Mouse (Mus musculus): ENCODE measurements at regions not wholly inside any gene's neighbourhood (a gene's known extent, or its start where the extent isn't known, plus 50 kb on each side); places are given as distances from the start of the nearest gene placed in this dataset.

- peak; percentile 69 for DNase-seq (ENCODE audit: low read depth)
Observed at GRCm38 (mm10) chr15:59786706-59787425, 229.5 kb downstream of the 4933412E24Rik start.

GRCm38 (mm10) chr15:59785981-59786380 lies 230.4 kb downstream of the 4933412E24Rik start:
- no peak for DNase-seq (ENCODE audit: low read depth)

- DNase-seq (ENCODE audit: low read depth) = no peak
Observed at GRCm38 (mm10) chr15:59784556-59784929, 231.9 kb downstream of the 4933412E24Rik start.

GRCm38 (mm10) chr15:59783782-59784555 lies 232.4 kb downstream of the 4933412E24Rik start:
- peak; percentile 66 for DNase-seq (ENCODE audit: low read depth)

GRCm38 (mm10) chr15:59783393-59783781 lies 233.0 kb downstream of the 4933412E24Rik start:
- DNase-seq (ENCODE audit: low read depth) = peak; percentile 25

GRCm38 (mm10) chr15:59780506-59780905 lies 235.9 kb downstream of the 4933412E24Rik start:
- no peak for DNase-seq (ENCODE audit: low read depth)

- peak; percentile 100 for DNase-seq (ENCODE audit: low read depth)
Observed at GRCm38 (mm10) chr15:59777307-59777871, 239.0 kb downstream of the 4933412E24Rik start.

- peak; percentile 22 for DNase-seq (ENCODE audit: low read depth)
Observed at GRCm38 (mm10) chr15:59775781-59776180, 240.6 kb downstream of the 4933412E24Rik start.

- DNase-seq (ENCODE audit: low read depth) = no peak
Observed at GRCm38 (mm10) chr15:59773983-59774382, 242.4 kb downstream of the 4933412E24Rik start.

GRCm38 (mm10) chr15:59772595-59772994 lies 243.8 kb downstream of the 4933412E24Rik start:
- no peak for DNase-seq (ENCODE audit: low read depth)

GRCm38 (mm10) chr15:59762061-59762460 lies 254.4 kb downstream of the 4933412E24Rik start:
- no peak for DNase-seq (ENCODE audit: low read depth)

- DNase-seq (ENCODE audit: low read depth) = peak; percentile 52
Observed at GRCm38 (mm10) chr15:59760490-59760889, 255.9 kb downstream of the 4933412E24Rik start.

GRCm38 (mm10) chr15:59759566-59759965 lies 256.8 kb downstream of the 4933412E24Rik start:
- peak; percentile 96 for DNase-seq (ENCODE audit: low read depth)

- no peak for DNase-seq (ENCODE audit: low read depth)
Observed at GRCm38 (mm10) chr15:59758971-59759370, 257.4 kb downstream of the 4933412E24Rik start.

GRCm38 (mm10) chr15:59756141-59756540 lies 260.3 kb downstream of the 4933412E24Rik start:
- DNase-seq (ENCODE audit: low read depth) = peak; percentile 96

GRCm38 (mm10) chr15:59754906-59755305 lies 261.5 kb downstream of the 4933412E24Rik start:
- DNase-seq (ENCODE audit: low read depth) = no peak

- DNase-seq (ENCODE audit: low read depth) = no peak
Observed at GRCm38 (mm10) chr15:59752277-59752676, 264.1 kb downstream of the 4933412E24Rik start.

- DNase-seq (ENCODE audit: low read depth) = peak; percentile 29
Observed at GRCm38 (mm10) chr15:59746290-59746689, 270.1 kb downstream of the 4933412E24Rik start.

GRCm38 (mm10) chr15:59744411-59744931 lies 271.9 kb downstream of the 4933412E24Rik start:
- no peak for DNase-seq (ENCODE audit: low read depth)

- no peak for DNase-seq (ENCODE audit: low read depth)
Observed at GRCm38 (mm10) chr15:59739197-59739596, 277.2 kb downstream of the 4933412E24Rik start.

GRCm38 (mm10) chr15:59737247-59737646 lies 279.2 kb downstream of the 4933412E24Rik start:
- DNase-seq (ENCODE audit: low read depth) = no peak

- no peak for DNase-seq (ENCODE audit: low read depth)
Observed at GRCm38 (mm10) chr15:59734376-59734775, 282.0 kb downstream of the 4933412E24Rik start.

GRCm38 (mm10) chr15:59733932-59734331 lies 282.5 kb downstream of the 4933412E24Rik start:
- DNase-seq (ENCODE audit: low read depth) = peak; percentile 66
